Mouse (Mus musculus): Measurements from ENCODE around the gene Cmbl. TPM values are rescaled to one million over a fixed set of nuclear protein-coding genes. Genes with fewer than 3 reads are reported as not detected.

Cmbl gene
- polyA plus RNA-seq, 1 experiment from 2014 or later = 12.8 TPM

Other genes with a start within 250 kb of the Cmbl start
- 0.53 and 0.69 TPM in 2 replicates for gene Ankrd33b, start 197.7 kb upstream of the Cmbl start, polyA plus RNA-seq (2015; fragmentation: Nextera tagmentation; extraction: Ambion mirVana)
- gene Ropn1l, start 111.7 kb upstream of the Cmbl start, polyA plus RNA-seq (2015; fragmentation: Nextera tagmentation; extraction: Ambion mirVana) = 2.0 and 2.5 TPM in 2 replicates
- 99.8 and 106 TPM in 2 replicates for gene March6, start 34.3 kb upstream of the Cmbl start, polyA plus RNA-seq (2015; fragmentation: Nextera tagmentation; extraction: Ambion mirVana)
- 484 and 516 TPM in 2 replicates for gene Cct5, start 36.4 kb downstream of the Cmbl start, polyA plus RNA-seq (2015; fragmentation: Nextera tagmentation; extraction: Ambion mirVana)
- gene Fam173b, start 36.5 kb downstream of the Cmbl start, polyA plus RNA-seq (2015; fragmentation: Nextera tagmentation; extraction: Ambion mirVana) = 8.2 and 9.3 TPM in 2 replicates

Measured in midbrain, embryonic 16.5 days (tissue).